In genomic region chr8:119623061-119623460, GRCm38 (mm10) we compare ENCODE assay signal across 13 mouse cellular contexts. TPM values are rescaled to one million over a fixed set of nuclear protein-coding genes. Genes with fewer than 3 reads are reported as not detected.
"Had no signal": no experiment of that assay in that cellular context is flagged by ENCODE, and none has a peak within 500 bp of the region (broad histone marks: within the 10 kb centered on the region; RNA-seq: fewer than 3 reads in every experiment).

No protein-coding gene starts in this region.

- DNase-seq: heart, adult 2 months; heart, postnatal 10 days; heart, postnatal 4 days; kidney, adult 18-20 months; kidney, adult 8-10 months; kidney, postnatal 10 days; kidney, postnatal 25 days; kidney, postnatal 4 days; liver; liver, embryonic 13.5 days had no signal

RNA-seq across cellular contexts. Expression of gene Adad2, which starts 10.5 kb away (rescaled TPM):
- total RNA-seq: granulocyte monocyte progenitor cell, adult 5-6 weeks; heart, adult 2 months; heart, postnatal 10 days; heart, postnatal 25 days; heart, postnatal 4 days had no signal

RNA-seq across cellular contexts. Expression of gene Kcng4, which starts 12.4 kb away (rescaled TPM):
- total RNA-seq: granulocyte monocyte progenitor cell, adult 5-6 weeks; heart, postnatal 4 days had no signal

RNA-seq across cellular contexts. Expression of gene Wfdc1, which starts 43.1 kb away (rescaled TPM):
- total RNA-seq: granulocyte monocyte progenitor cell, adult 5-6 weeks had no signal

RNA-seq across cellular contexts. Expression of gene Dnaaf1, which starts 48.0 kb away (rescaled TPM):
- total RNA-seq: gastrocnemius, postnatal 36 days; granulocyte monocyte progenitor cell, adult 5-6 weeks; heart, adult 2 months; heart, postnatal 10 days; heart, postnatal 25 days; heart, postnatal 4 days had no signal
